Mouse (Mus musculus) intestine, embryonic 15.5 days (tissue): ENCODE measurements around the gene Ranbp17. TPM values are rescaled to one million over a fixed set of nuclear protein-coding genes. Genes with fewer than 3 reads are reported as not detected.

Source experiments
- ATAC-seq: fragments of 200-750 bp; cut with Nextera tagmentation; 2 replicates; pipeline ENCODE4 v1.8.0; 2017; ENCODE audit warnings: moderate TSS enrichment, moderate library complexity
- H3K27ac ChIP-seq: fragments of 300-500 bp; sonication (generic); 2 replicates; pipeline ENCODE4 v1.5.1; 2015; ENCODE audit warnings: mild to moderate bottlenecking, inconsistent platforms
- H3K27me3 ChIP-seq: fragments of 300-500 bp; sonication (generic); replicated peaks from 2 replicates; pipeline ENCODE4 v1.6.1; 2015; ENCODE audit warnings: inconsistent platforms
- H3K36me3 ChIP-seq: fragments of 300-500 bp; sonication (generic); 2 replicates; pipeline ENCODE4 v1.6.1; 2015; ENCODE audit warnings: inconsistent platforms
- H3K4me1 ChIP-seq: fragments of 300-500 bp; sonication (generic); replicated peaks from 2 replicates; pipeline ENCODE4 v1.6.1; 2015; ENCODE audit warnings: inconsistent platforms
- H3K4me2 ChIP-seq: fragments of 300-500 bp; sonication (generic); replicated peaks from 2 replicates; pipeline ENCODE4 v1.6.1; 2015; ENCODE audit warnings: mild to moderate bottlenecking, inconsistent platforms
- H3K4me3 ChIP-seq: fragments of 300-500 bp; sonication (generic); replicated peaks from 2 replicates; pipeline ENCODE4 v1.5.1; 2015; ENCODE audit warnings: inconsistent platforms
- H3K9ac ChIP-seq: fragments of 300-500 bp; sonication (generic); 2 replicates; pipeline ENCODE4 v1.6.1; 2015; ENCODE audit warnings: inconsistent platforms
- H3K9me3 ChIP-seq: fragments of 300-500 bp; sonication (generic); 2 replicates; pipeline ENCODE4 v1.6.1; 2016; ENCODE audit warnings: inconsistent platforms
- WGBS: fragments of 180-500 bp; shearing (Covaris S2); methylation state at CpG from one replicate; pipeline ENCODE4 v1.1.7; 2015; 5-methylcytosine and 5-hydroxymethylcytosine counted together
- polyA plus RNA-seq: library from polyadenylated mRNA; unstranded; fragments of >200 nt; fragmentation: Nextera tagmentation; extraction: Ambion mirVana; gene quantifications from 2 replicates; pipeline ENCODE4 v1.2.1, GENCODE M21; 2015

Gene Ranbp17
- polyA plus RNA-seq, 1 experiment from 2014 or later, result 2.7 TPM

DNA sequence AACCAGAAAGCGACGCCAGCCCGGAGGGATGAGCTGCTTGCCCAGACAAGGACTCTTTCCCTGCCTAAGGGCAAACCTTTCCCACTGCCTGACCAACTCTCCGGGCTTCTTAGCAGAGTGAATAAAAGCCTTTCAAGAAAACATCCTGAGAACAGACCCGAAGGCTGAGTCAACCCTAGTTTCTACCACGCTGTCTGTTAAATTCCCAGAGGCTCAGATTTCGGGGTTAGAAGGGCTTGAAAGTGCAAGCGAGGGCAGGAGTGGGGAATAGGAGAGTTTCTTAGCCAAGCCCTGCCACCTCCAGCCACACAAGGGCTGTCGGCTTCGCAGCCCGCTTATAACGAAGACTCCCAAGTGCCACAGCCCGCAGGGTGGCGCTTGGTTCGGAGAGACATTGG is 314.4 kb downstream of the Ranbp17 start:
- peaks cover 91% of the 10 kb centered on the region for H3K27me3 ChIP-seq
- no peaks in the 10 kb centered on the region for H3K9me3 ChIP-seq
- H3K27ac ChIP-seq, result no peak overlapping the region
- H3K9ac ChIP-seq, result no peak overlapping the region
- no peak for ATAC-seq
- peaks cover 32% of the 10 kb centered on the region for H3K4me1 ChIP-seq
- H3K4me3 ChIP-seq, result no peak overlapping the region
- H3K36me3 ChIP-seq, result no peaks in the 10 kb centered on the region
- 3% methylated on average over 15 of the region's 15 CpGs for WGBS
- H3K4me2 ChIP-seq, result no peak overlapping the region

DNA sequence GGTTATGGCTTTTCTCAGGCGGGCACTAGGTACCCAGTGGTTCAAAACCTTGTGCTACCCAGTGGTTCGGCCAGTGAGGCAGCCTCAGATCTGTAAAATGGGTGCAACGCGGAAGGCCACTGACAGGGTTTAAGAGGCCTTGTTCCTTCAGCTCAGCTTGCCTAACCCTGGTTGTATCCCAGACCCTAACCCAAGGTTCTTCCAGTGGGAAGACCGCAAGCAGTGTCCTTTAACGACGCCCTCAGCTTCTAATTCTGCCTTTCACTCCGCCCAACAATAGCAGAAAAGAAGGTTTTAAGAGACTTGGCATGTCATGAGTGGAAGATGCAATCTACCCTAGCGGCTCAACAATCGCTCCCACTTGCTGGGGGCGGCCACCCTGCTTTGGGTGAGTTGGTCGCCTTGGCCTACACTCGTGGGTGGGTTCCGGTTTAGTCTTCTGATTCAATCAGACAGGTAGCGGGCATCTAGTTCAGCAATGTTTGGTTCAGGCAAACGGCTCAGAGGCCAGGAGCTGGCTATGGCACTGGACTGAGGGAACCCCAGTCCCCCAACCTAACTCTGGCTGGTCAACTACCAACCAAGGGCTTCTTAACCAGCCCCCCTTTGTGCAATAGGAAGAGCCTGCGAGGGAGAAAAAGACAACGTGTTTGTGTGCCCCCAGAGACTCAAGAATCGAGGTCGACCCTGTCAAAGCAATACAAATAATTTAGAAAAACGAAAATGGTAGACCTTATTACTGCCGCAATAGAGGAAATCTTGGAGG is 315.0 kb downstream of the Ranbp17 start:
- WGBS, result 23% methylated on average over 22 of the region's 22 CpGs
- no peak for ATAC-seq

DNA sequence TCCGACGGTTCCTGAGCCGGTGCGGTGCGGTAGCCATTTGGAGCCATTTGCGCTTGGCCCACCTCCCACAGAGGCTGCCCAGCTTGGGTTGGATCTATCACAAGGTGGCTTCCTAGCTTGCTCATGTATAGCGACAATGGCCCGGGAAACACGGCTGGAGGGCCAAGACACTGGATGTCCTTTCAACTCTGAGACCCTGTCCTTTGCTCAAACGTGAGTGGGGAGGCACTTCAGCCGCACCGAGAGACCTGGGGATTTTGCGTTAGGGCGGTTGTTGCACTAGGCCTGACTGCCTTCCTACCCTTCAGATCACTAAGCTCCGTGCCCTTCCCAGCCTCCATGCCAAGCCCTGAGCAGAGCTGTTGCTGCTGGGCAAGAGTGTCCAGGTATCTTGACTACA is 315.9 kb downstream of the Ranbp17 start:
- 24% methylated on average over 15 of the region's 15 CpGs for WGBS
- Histone ChIP-seq H3K9me3 (no peaks in the 10 kb centered on the region), H3K27ac (no peak overlapping the region), H3K4me3 (no peak overlapping the region), H3K9ac (no peak overlapping the region), H3K36me3 (no peaks in the 10 kb centered on the region), H3K4me2 (no peak overlapping the region), H3K4me1 (peaks cover 22% of the 10 kb centered on the region), H3K27me3 (peaks cover 89% of the 10 kb centered on the region)
- no peak for ATAC-seq

More for the DNA sequence above, 315.0 kb downstream of the Ranbp17 start:
- Histone ChIP-seq H3K27ac (no peak overlapping the region), H3K4me1 (peaks cover 30% of the 10 kb centered on the region), H3K4me2 (no peak overlapping the region), H3K9ac (no peak overlapping the region), H3K27me3 (peaks cover 91% of the 10 kb centered on the region), H3K9me3 (no peaks in the 10 kb centered on the region), H3K36me3 (no peaks in the 10 kb centered on the region), H3K4me3 (no peak overlapping the region)

DNA sequence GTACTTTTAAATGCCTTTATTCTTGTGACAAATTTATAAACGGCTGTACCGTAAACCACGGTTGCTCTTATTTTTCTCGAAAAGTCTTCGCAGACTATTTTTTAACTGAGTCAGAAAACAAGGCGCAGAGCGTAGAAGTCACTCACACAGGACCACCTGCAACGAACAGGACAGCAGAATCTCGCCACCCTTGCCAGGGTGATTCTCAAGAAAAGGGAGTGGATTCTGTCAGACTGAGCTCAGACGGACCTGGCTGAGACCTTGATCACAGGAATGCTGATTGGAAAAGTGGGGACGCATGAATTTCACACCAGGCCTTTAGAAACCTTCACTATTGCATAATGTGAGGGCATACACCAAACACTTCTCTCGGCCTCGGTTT is 316.4 kb downstream of the Ranbp17 start:
- Histone ChIP-seq H3K27ac (no peak overlapping the region), H3K27me3 (peaks cover 84% of the 10 kb centered on the region), H3K9ac (no peak overlapping the region), H3K4me3 (no peak overlapping the region), H3K36me3 (no peaks in the 10 kb centered on the region), H3K4me2 (no peak overlapping the region), H3K9me3 (no peaks in the 10 kb centered on the region), H3K4me1 (peaks cover 18% of the 10 kb centered on the region)
- WGBS, result 26% methylated on average over 13 of the region's 13 CpGs
- ATAC-seq, result no peak

GRCm38 (mm10) chr11:33196447-33197132 is 317.0 kb downstream of the Ranbp17 start:
- 7% methylated on average over 24 of the region's 24 CpGs for WGBS
- H3K27me3 ChIP-seq, result peaks cover 80% of the 10 kb centered on the region
- H3K4me1 ChIP-seq, result peaks cover 17% of the 10 kb centered on the region
- H3K4me3 ChIP-seq, result no peak overlapping the region
- no peaks in the 10 kb centered on the region for H3K36me3 ChIP-seq
- no peaks in the 10 kb centered on the region for H3K9me3 ChIP-seq
- H3K4me2 ChIP-seq, result no peak overlapping the region
- no peak overlapping the region for H3K9ac ChIP-seq
- ATAC-seq, result no peak
- no peak overlapping the region for H3K27ac ChIP-seq

DNA sequence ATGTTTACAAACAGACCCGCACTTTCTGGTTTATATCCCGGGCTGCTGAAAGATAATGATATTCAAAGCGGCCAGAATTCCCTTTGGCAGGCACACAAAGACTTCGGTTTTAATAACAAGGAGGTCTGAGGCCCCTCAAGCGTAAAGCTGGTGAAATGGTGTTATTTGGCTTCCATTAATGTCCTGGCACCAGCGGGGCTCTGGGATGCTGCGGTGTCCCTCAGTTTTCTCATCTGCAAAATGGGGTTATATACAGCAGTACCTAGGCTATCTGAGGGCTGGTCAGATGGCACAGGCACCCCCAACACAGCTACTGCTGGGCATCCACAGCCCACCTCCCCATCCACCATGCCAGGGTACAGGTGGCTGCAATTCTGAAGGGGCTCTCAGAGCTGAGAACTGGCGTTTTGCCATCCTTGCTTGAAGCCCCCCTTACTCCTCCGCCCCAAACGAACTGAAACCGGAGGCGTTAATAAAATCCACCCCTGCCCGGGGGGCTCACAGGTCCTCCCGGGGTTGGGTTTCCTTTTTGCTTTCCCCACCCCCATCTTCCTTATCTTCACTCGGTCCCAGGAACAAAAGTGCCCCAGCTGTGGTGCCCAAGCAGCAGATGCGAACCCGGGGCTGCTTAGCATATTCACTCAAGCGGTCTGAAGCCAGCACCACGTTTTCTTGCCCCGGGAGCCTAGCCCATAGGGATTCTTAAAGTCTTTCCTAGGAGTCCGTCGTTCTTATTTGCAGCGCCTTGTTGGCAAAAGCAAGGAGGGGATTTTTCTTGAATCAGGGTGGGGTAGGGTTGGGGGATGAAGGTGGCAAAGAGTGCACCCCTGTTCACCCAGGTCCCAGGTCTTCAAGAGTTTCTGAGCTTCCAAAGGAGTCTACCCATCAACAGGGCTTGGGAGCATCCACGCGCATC is 317.8 kb downstream of the Ranbp17 start:
- WGBS, result 8% methylated on average over 25 of the region's 25 CpGs
- Histone ChIP-seq H3K27ac (no peak overlapping the region), H3K4me1 (peaks cover 9% of the 10 kb centered on the region), H3K9ac (no peak overlapping the region), H3K27me3 (peaks cover 80% of the 10 kb centered on the region), H3K9me3 (no peaks in the 10 kb centered on the region), H3K36me3 (no peaks in the 10 kb centered on the region), H3K4me3 (no peak overlapping the region), H3K4me2 (no peak overlapping the region)
- no peak for ATAC-seq

DNA sequence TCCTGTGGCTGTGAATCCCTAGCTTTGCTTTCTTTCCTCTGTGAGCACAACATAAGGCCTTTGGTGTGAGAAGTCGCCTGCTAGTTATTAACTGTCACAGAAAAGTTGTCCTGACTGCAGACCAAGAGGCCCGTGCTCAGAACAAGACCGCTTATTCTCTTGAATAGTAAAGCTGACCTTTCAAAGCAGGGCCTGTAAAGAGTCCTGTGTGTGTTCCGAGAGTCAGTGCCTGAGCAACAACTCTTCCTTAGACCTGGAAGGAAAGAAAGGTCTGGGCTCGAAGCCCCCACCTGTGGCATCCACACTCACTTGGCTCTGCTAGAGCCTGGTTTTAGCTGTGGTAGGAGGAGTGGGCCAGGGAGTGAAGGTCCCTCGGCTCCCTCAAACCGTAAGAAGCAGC is 318.5 kb downstream of the Ranbp17 start:
- no peaks in the 10 kb centered on the region for H3K9me3 ChIP-seq
- H3K27me3 ChIP-seq, result peaks cover 73% of the 10 kb centered on the region
- 26% methylated on average over 7 of the region's 7 CpGs for WGBS
- no peak overlapping the region for H3K27ac ChIP-seq
- no peak overlapping the region for H3K4me2 ChIP-seq
- no peaks in the 10 kb centered on the region for H3K36me3 ChIP-seq
- no peak overlapping the region for H3K4me3 ChIP-seq
- 0 out of 2 replicates have a peak, but pooled peaks cover 4% of the 10 kb centered on the region for H3K4me1 ChIP-seq
- no peak overlapping the region for H3K9ac ChIP-seq
- ATAC-seq, result no peak

DNA sequence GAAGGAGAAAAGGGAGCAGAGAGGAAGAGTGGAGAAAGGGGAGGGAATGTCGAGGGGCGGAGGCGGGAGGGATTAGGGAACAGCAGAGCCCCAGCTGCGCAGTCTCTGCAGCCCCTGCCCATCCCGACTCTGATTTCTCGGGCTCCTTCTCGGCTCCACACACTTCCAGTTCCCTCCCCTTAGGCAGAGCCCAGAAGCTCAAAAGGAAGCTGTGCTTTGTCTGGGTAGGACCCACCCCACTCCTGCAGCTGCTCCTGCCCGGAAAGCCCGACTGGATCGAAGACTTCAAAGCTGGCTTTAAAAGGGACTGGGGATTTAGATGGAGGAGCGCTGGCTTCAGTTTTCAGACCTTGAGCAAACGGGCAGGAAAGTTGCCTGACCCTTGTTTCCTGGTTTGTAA is 319.9 kb downstream of the Ranbp17 start:
- ATAC-seq, result no peak
- no peak overlapping the region for H3K27ac ChIP-seq
- under 1% methylated on average over 11 of the region's 12 CpGs for WGBS
- peak overlapping the region; percentile 17; the same call in 1 of the 2 replicates for H3K4me2 ChIP-seq
- no peaks in the 10 kb centered on the region for H3K36me3 ChIP-seq
- peaks cover 63% of the 10 kb centered on the region for H3K27me3 ChIP-seq
- H3K4me3 ChIP-seq, result 0 out of 2 replicates have a peak overlapping the region, but pooled peaks have one; percentile 9
- H3K9ac ChIP-seq, result no peak overlapping the region
- H3K4me1 ChIP-seq, result 0 out of 2 replicates have a peak, but pooled peaks cover 4% of the 10 kb centered on the region
- no peaks in the 10 kb centered on the region for H3K9me3 ChIP-seq

DNA sequence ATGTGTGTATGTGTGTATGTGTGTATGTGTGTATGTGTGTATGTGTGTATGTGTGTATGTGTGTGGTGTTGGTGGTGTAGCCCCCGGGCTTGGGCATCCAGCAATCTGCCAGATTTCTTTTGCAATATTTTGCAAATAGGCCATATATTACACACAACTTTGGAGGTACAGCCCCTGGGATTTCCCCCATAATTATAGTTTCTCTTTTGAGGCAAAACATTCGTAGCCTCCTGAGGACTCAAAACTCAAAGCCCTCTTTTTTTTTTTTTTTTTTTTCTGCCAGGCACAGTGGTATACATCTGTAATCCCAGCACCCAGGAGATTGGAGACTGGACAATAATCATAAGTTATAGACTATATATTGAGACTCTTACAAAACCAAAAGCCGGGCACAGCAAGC is 331.7 kb downstream of the Ranbp17 start:
- WGBS, result 89% methylated on average over 3 of the region's 3 CpGs

DNA sequence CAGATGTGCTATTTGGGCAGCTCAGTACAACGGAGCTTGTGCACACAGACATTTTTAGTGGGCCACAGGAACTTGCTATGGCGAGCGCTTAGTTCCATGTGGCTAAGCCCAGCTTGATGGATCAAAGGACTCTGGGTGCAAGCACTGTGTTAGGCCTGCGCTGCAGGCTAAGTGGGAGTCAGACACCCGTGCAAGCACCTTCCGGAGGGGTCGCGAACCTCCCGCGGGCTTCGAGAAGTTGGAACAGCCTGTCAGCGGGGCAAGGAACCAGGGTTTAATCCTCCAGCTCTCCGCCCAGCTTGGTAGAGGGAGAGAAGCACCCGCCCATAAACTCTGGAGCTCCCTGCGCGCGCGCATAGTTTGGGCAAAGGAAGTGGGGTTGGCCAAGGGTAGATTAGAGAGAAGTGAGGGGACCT is 332.8 kb downstream of the Ranbp17 start:
- no peaks in the 10 kb centered on the region for H3K36me3 ChIP-seq
- no peaks in the 10 kb centered on the region for H3K4me1 ChIP-seq
- H3K4me3 ChIP-seq, result no peak overlapping the region
- H3K4me2 ChIP-seq, result peak overlapping the region; percentile 50
- no peaks in the 10 kb centered on the region for H3K9me3 ChIP-seq
- 0 out of 2 replicates have a peak overlapping the region, but pooled peaks have one; percentile 15 for H3K9ac ChIP-seq
- 5% methylated on average over 18 of the region's 18 CpGs for WGBS
- no peak overlapping the region for H3K27ac ChIP-seq
- ATAC-seq, result no peak
- peaks cover 20% of the 10 kb centered on the region for H3K27me3 ChIP-seq

More for the DNA sequence above, 331.7 kb downstream of the Ranbp17 start:
- Histone ChIP-seq H3K9me3 (no peaks in the 10 kb centered on the region), H3K36me3 (no peaks in the 10 kb centered on the region), H3K4me3 (no peak overlapping the region), H3K27me3 (peaks cover 20% of the 10 kb centered on the region), H3K4me1 (no peaks in the 10 kb centered on the region), H3K9ac (no peak overlapping the region), H3K4me2 (no peak overlapping the region), H3K27ac (no peak overlapping the region)
- no peak for ATAC-seq

DNA sequence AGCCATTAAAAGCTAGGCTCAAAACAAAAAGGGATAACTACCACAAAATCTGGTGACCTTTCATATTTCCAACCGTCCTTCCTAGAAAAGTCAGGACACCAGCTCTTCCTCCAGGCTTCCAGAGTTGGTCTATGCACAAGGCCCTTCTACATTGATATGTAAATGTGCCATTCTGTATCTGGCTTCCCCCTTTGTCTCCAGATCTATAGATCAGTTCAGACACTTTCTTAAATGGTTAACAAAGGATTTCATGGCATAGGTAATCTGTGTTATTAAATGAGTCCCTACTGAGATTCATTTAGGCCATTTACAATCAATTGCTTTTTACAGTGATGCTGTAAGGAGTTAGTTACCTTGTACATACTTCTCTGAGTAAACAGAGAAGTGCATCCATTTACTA is 333.7 kb downstream of the Ranbp17 start:
- no peak overlapping the region for H3K9ac ChIP-seq
- no peak overlapping the region for H3K27ac ChIP-seq
- H3K27me3 ChIP-seq, result peaks cover 20% of the 10 kb centered on the region
- H3K9me3 ChIP-seq, result no peaks in the 10 kb centered on the region
- WGBS, result 76% methylated on average over 1 of the region's 1 CpGs
- H3K36me3 ChIP-seq, result no peaks in the 10 kb centered on the region
- no peak overlapping the region for H3K4me3 ChIP-seq
- no peak overlapping the region for H3K4me2 ChIP-seq
- no peak for ATAC-seq
- no peaks in the 10 kb centered on the region for H3K4me1 ChIP-seq
